Mouse (Mus musculus) CD4-positive, CD25-positive, alpha-beta regulatory T cell (primary cell): ENCODE data around the gene Cyp24a1. TPM values are rescaled to one million over a fixed set of nuclear protein-coding genes. Genes with fewer than 3 reads are reported as not detected.

ENCODE experiments used
- polyA plus RNA-seq: library from polyadenylated mRNA; unstranded; fragments of 100-300 nt; shearing (Covaris generic); gene quantifications from one replicate; pipeline ENCODE4 v1.2.1, GENCODE M21; 2017

The Cyp24a1 gene
- polyA plus RNA-seq, result not detected

DNA sequence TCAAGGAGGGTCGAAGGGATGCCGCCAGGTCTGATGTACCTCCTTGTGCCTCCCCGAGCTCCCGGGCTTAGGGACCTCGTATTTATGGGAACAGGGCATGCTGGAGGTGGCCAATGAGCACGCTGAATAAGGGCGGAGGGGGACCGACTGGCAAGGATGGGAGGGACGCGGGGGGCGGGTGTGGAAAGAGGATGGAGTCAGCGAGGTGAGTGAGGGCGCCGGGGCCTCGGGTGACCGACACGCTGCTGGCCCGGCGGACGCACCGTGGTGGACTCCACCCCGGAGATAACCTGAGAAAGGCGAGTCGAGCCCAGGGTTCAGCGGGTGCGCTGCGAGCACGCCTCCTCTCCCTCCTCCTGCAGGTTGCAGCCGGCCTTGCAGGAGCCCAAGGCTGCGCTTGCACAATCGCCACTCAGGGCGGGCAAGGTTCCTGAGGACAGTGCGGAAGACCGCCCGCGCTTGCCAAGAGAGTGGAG lies at the start of gene Cyp24a1:
Cyp24a1 (minus strand) TSS at position 55 of the 476 bp plus-strand sequence.

GRCm38 (mm10) chr2:170496154-170496930 lies 603 bp downstream of the Cyp24a1 start, which contains the start of gene Pfdn4:
Gene Pfdn4, plus strand, starts transcription at chr2:170496428.

Other genes with a start within 250 kb of the Cyp24a1 start
- 3.4 TPM for gene Bcas1, start 69.3 kb downstream of the Cyp24a1 start, polyA plus RNA-seq
- 53.5 TPM for gene Pfdn4, start 717 bp downstream of the Cyp24a1 start, polyA plus RNA-seq
- not detected for gene 4930470P17Rik, start 104.9 kb upstream of the Cyp24a1 start, polyA plus RNA-seq
- not detected for gene Dok5, start 234.7 kb upstream of the Cyp24a1 start, polyA plus RNA-seq